Mouse (Mus musculus): Measurements from ENCODE around the gene Eya2.

Gene Eya2

GRCm38 (mm10) chr2:165719382-165719781 lies 124.5 kb downstream of the Eya2 start:
- DNase-seq: no peak

- no peak for DNase-seq
These were observed 127.1 kb downstream of the Eya2 start for GRCm38 (mm10) chr2:165721941-165722340.

- DNase-seq: no peak
These were observed 137.9 kb downstream of the Eya2 start for GRCm38 (mm10) chr2:165732552-165733238.

GRCm38 (mm10) chr2:165733701-165734100 lies 138.9 kb downstream of the Eya2 start:
- no peak for DNase-seq

- no peak for DNase-seq
These were observed 141.5 kb downstream of the Eya2 start for GRCm38 (mm10) chr2:165736297-165736696.

- DNase-seq: no peak
These were observed 145.5 kb downstream of the Eya2 start for GRCm38 (mm10) chr2:165740381-165740780.

GRCm38 (mm10) chr2:165740982-165741381 lies 146.2 kb downstream of the Eya2 start:
- DNase-seq: no peak

- DNase-seq: no peak
These were observed 146.8 kb downstream of the Eya2 start for GRCm38 (mm10) chr2:165741526-165742050.

- DNase-seq: no peak
These were observed 147.5 kb downstream of the Eya2 start for GRCm38 (mm10) chr2:165742210-165742786.

GRCm38 (mm10) chr2:165745306-165746098 lies 150.7 kb downstream of the Eya2 start:
- DNase-seq: no peak

GRCm38 (mm10) chr2:165747975-165748374 lies 153.1 kb downstream of the Eya2 start:
- no peak for DNase-seq

- no peak for DNase-seq
These were observed 153.6 kb downstream of the Eya2 start for GRCm38 (mm10) chr2:165748426-165748825.

- no peak for DNase-seq
These were observed 156.2 kb downstream of the Eya2 start for GRCm38 (mm10) chr2:165751068-165751467.

GRCm38 (mm10) chr2:165752704-165753103 lies 157.9 kb downstream of the Eya2 start:
- DNase-seq: no peak

GRCm38 (mm10) chr2:165757799-165758198 lies 163.0 kb downstream of the Eya2 start:
- no peak for DNase-seq

- DNase-seq: no peak
These were observed 163.7 kb downstream of the Eya2 start for GRCm38 (mm10) chr2:165758534-165758933.

GRCm38 (mm10) chr2:165759421-165759985 lies 164.7 kb downstream of the Eya2 start:
- DNase-seq: no peak

- DNase-seq: no peak
These were observed 174.1 kb downstream of the Eya2 start for GRCm38 (mm10) chr2:165768805-165769358.

- no peak for DNase-seq
These were observed 174.6 kb downstream of the Eya2 start for GRCm38 (mm10) chr2:165769375-165769948.

- peak; percentile 76 for DNase-seq
These were observed 184.1 kb downstream of the Eya2 start for GRCm38 (mm10) chr2:165778927-165779326.

- peak; percentile 77 for DNase-seq
These were observed 187.5 kb downstream of the Eya2 start for GRCm38 (mm10) chr2:165782324-165782723.

GRCm38 (mm10) chr2:165785312-165786036 lies 190.6 kb downstream of the Eya2 start:
- no peak for DNase-seq

All from right cerebral cortex, adult 18-20 months (tissue).